Mouse (Mus musculus) liver, embryonic 15.5 days (tissue): ENCODE data around the gene Gm6268. TPM values are rescaled to one million over a fixed set of nuclear protein-coding genes. Genes with fewer than 3 reads are reported as not detected.

Source experiments
- ATAC-seq: fragments of 200-750 bp; cut with Nextera tagmentation; 2 replicates; pipeline ENCODE4 v1.8.0; 2017; ENCODE audit warnings: moderate number of reproducible peaks, mild to moderate bottlenecking, moderate library complexity; ENCODE audit not compliant: insufficient read depth
- H3K27ac ChIP-seq: fragments of 300-500 bp; sonication (generic); replicated peaks from 2 replicates; pipeline ENCODE4 v1.5.1; 2015; ENCODE audit warnings: mild to moderate bottlenecking, inconsistent platforms
- H3K27me3 ChIP-seq: fragments of 300-500 bp; sonication (generic); 2 replicates; pipeline ENCODE4 v1.6.1; 2015; ENCODE audit warnings: mild to moderate bottlenecking, inconsistent platforms
- H3K36me3 ChIP-seq: fragments of 300-500 bp; sonication (generic); replicated peaks from 2 replicates; pipeline ENCODE4 v1.6.1; 2015; ENCODE audit warnings: moderate library complexity, mild to moderate bottlenecking, inconsistent platforms
- H3K4me1 ChIP-seq: fragments of 300-500 bp; sonication (generic); replicated peaks from 2 replicates; pipeline ENCODE4 v1.6.1; 2015; ENCODE audit warnings: inconsistent platforms
- H3K4me2 ChIP-seq: fragments of 300-500 bp; sonication (generic); 2 replicates; pipeline ENCODE4 v1.6.1; 2015; ENCODE audit warnings: moderate library complexity, mild to moderate bottlenecking, inconsistent platforms
- H3K4me3 ChIP-seq: fragments of 300-500 bp; sonication (generic); replicated peaks from 2 replicates; pipeline ENCODE4 v1.5.1; 2015; ENCODE audit warnings: mild to moderate bottlenecking, inconsistent platforms
- H3K9ac ChIP-seq: fragments of 300-500 bp; sonication (generic); 2 replicates; pipeline ENCODE4 v1.6.1; 2015; ENCODE audit warnings: moderate library complexity, mild to moderate bottlenecking, inconsistent platforms
- H3K9me3 ChIP-seq: fragments of 300-500 bp; sonication (generic); replicated peaks from 2 replicates; pipeline ENCODE4 v1.6.1; 2016; ENCODE audit warnings: inconsistent platforms
- WGBS: fragments of 180-500 bp; shearing (Covaris S2); methylation state at CpG from one replicate; pipeline ENCODE4 v1.1.7; 2015; ENCODE audit warnings: mixed read lengths; ENCODE audit not compliant: insufficient replicate concordance; 5-methylcytosine and 5-hydroxymethylcytosine counted together
- polyA plus RNA-seq: library from polyadenylated mRNA; unstranded; fragments of >200 nt; fragmentation: Nextera tagmentation; extraction: Ambion mirVana; gene quantifications from 2 replicates; pipeline ENCODE4 v1.2.1, GENCODE M21; 2015

Gm6268 gene
- not detected in 2 replicates for polyA plus RNA-seq

DNA sequence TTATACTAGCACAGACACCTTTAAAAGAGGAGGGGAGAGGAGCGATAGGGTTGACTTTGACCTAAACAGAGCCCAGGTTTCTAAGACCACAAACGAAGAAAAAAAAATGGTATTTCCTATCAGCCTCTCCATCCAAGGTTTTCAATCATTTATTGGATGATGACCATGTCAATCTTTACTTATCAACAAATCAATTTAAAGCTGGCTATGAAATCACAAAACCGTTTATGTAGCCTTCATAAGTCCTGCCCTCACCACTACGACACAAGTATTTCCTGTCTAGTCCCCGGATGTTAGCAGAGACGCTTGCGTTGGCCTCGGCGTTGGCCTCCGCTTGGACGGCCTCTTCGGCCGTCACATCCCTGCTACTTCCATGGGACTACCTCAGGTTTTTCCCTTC lies at the start of gene Gm6268:
Gene Gm6268 (plus strand): TSS at position 301 of the 400 bp plus-strand sequence.
- Histone ChIP-seq H3K9ac (no peak within 1 kb of the TSS), H3K4me3 (no peak within 1 kb of the TSS), H3K4me1 (no peaks in the 10 kb centered on the region), H3K27ac (no peak within 1 kb of the TSS), H3K27me3 (no peaks in the 10 kb centered on the region), H3K36me3 (no peaks in the 10 kb centered on the region), H3K4me2 (no peak within 1 kb of the TSS), H3K9me3 (no peaks in the 10 kb centered on the region)
- WGBS, result 80% methylated on average over 13 of the region's 13 CpGs
- no peak for ATAC-seq

DNA sequence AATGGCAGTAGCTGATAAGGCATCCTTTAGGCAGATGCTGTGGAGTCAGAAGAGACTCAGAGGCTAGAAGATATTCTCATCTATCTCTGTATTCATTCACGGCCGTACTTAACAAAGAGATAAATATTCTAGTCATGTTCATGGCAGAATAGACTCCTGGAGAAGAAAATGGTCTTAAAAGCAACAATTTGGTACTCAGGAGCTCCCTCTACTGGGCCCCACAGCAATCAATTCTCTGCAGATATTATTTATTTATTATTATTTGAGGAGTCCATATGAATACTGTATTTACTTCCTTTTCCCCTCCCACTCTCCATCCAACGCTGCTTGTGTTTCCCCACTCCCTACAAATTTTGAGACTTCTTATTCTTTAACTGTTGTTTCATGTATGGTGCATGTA lies 48.6 kb upstream of the Gm6268 start:
- no peaks in the 10 kb centered on the region for H3K27me3 ChIP-seq
- no peak overlapping the region for H3K4me3 ChIP-seq
- H3K9me3 ChIP-seq, result no peaks in the 10 kb centered on the region
- H3K36me3 ChIP-seq, result no peaks in the 10 kb centered on the region
- no peak overlapping the region for H3K9ac ChIP-seq
- ATAC-seq, result no peak
- H3K4me1 ChIP-seq, result no peaks in the 10 kb centered on the region
- no peak overlapping the region for H3K4me2 ChIP-seq
- H3K27ac ChIP-seq, result no peak overlapping the region
- 29% methylated on average over 3 of the region's 3 CpGs for WGBS

DNA sequence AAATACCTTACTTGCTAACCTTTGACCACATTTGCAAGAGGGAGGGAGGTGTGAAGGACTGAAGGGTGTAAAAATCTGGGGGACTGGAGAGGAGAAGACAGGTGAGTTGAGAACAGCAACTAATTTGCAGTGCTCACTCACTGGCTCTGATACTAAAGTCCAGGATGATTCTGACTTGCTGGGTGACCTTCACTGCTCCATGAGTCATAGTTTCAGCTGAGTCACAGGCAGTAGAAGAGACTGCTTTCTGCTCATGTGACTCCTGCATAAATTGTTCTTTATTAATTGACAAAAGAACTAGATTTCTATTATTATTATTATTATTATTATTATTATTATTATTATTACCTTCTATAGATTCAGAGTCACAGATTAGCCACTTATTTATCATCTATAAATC lies 15.7 kb upstream of the Gm6268 start:
- H3K9ac ChIP-seq, result no peak overlapping the region
- H3K27ac ChIP-seq, result no peak overlapping the region
- ATAC-seq, result no peak
- H3K36me3 ChIP-seq, result no peaks in the 10 kb centered on the region
- H3K4me1 ChIP-seq, result no peaks in the 10 kb centered on the region
- no peaks in the 10 kb centered on the region for H3K27me3 ChIP-seq
- H3K4me3 ChIP-seq, result no peak overlapping the region
- no peak overlapping the region for H3K4me2 ChIP-seq
- H3K9me3 ChIP-seq, result no peaks in the 10 kb centered on the region

DNA sequence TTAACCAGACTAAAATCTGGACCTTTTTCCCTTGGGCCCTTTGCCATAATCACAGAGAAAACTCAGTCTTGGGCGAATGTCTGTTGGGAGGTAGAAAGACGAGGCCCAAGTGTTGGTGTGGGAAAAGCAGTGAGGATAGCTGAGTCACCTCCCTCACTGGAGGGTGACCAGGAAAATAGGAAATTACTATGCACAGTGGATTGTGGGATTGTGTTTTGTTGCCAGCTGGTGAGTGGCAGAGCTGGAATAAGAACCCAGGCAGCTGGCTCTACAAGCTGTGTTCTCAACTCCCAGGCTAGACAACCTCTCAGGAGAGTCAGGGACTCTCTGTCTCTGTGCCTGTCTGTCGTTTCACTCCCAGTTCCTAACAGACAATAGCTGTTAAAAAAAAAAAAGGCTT lies 11.1 kb upstream of the Gm6268 start:
- no peaks in the 10 kb centered on the region for H3K36me3 ChIP-seq
- H3K4me3 ChIP-seq, result no peak overlapping the region
- no peaks in the 10 kb centered on the region for H3K4me1 ChIP-seq
- H3K27ac ChIP-seq, result no peak overlapping the region
- no peaks in the 10 kb centered on the region for H3K9me3 ChIP-seq
- H3K9ac ChIP-seq, result no peak overlapping the region
- WGBS, result 23% methylated on average over 3 of the region's 3 CpGs
- H3K4me2 ChIP-seq, result no peak overlapping the region
- no peaks in the 10 kb centered on the region for H3K27me3 ChIP-seq
- no peak for ATAC-seq

DNA sequence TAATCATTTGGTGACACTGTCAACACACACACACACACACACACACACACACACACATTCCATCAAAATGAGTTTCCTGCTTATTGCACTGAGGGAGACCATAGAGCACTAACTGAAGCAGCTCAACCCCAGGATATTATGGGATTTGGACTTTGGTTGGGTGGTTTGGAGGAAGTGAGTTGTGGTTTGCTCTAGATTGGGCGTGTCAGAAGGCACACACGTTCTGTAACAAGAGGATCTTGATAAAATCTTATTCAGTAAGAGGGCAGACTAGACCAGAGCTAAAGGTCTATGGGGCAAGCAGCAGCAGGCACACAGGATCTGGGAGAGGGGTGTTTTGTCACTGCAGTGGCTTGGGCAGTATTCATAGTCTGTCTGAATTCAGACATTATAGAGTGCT lies 10.6 kb upstream of the Gm6268 start:
- H3K27me3 ChIP-seq, result no peaks in the 10 kb centered on the region
- no peaks in the 10 kb centered on the region for H3K9me3 ChIP-seq
- H3K4me2 ChIP-seq, result no peak overlapping the region
- H3K4me3 ChIP-seq, result no peak overlapping the region
- no peaks in the 10 kb centered on the region for H3K4me1 ChIP-seq
- no peak overlapping the region for H3K27ac ChIP-seq
- no peaks in the 10 kb centered on the region for H3K36me3 ChIP-seq
- no peak overlapping the region for H3K9ac ChIP-seq
- ATAC-seq, result no peak
- WGBS, result 18% methylated on average over 2 of the region's 2 CpGs

DNA sequence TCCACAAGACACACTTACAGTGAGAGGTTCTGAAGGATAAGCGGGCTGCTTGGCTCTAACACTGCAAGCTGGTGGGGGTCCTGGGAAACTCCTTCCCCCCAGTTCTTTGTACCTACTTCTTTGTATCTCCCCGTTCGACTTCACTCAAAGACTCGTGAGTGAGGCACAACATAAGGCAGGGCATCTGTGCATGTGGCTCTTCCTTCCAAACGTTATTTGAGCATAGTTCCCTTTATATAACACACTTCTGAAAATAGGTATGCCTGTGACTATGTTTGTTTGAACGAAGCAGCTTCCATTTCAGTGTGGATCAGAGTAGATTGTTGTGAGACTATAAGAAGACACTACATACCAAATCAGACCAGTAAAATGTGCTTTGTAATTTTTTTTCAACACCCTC lies 8.4 kb upstream of the Gm6268 start:
- no peak overlapping the region for H3K9ac ChIP-seq
- 37% methylated on average over 6 of the region's 6 CpGs for WGBS
- H3K27me3 ChIP-seq, result no peaks in the 10 kb centered on the region
- no peaks in the 10 kb centered on the region for H3K4me1 ChIP-seq
- no peak overlapping the region for H3K4me3 ChIP-seq
- H3K36me3 ChIP-seq, result no peaks in the 10 kb centered on the region
- no peak for ATAC-seq
- H3K9me3 ChIP-seq, result no peaks in the 10 kb centered on the region
- no peak overlapping the region for H3K4me2 ChIP-seq
- no peak overlapping the region for H3K27ac ChIP-seq

DNA sequence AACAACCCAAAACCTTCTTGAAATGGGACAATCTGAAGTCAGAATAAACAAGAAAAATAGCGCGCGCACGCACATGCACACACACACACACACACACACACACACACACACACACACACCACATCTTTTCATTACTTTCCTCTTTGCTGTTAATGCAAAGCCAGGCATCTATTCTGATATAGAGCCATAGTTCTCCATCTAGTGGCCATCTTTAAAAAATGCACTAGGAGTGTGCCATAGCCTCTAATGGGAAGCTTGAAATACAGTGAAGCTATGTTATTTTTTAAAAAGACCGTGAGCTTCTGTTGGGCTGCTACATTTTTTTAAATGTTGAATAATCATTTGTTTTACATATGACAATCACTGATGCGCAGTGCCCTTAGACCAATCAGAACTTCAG lies 7.8 kb upstream of the Gm6268 start:
- no peak overlapping the region for H3K27ac ChIP-seq
- 36% methylated on average over 6 of the region's 6 CpGs for WGBS
- H3K4me3 ChIP-seq, result no peak overlapping the region

DNA sequence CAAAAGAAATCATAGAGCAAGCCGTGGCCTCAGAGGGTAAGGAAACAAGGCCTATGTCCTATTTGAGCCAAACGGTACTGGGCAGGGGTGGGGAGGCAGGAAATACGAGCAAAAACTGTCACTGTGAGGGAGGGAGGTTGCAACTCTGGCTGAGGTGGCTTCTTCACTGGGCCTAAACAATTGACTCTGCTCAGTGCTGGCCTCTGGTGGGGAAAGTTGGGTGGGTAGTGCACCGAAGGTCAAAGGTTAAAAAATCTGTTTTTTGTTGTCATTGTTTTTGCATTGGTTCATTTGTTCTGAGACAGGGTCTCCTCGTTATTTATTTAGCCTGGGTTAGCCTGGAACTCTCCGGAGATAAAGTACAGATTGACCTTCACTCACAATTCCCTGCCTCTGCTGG lies 1.2 kb downstream of the Gm6268 start:
- H3K36me3 ChIP-seq, result no peaks in the 10 kb centered on the region
- no peaks in the 10 kb centered on the region for H3K4me1 ChIP-seq
- ATAC-seq, result no peak
- H3K27ac ChIP-seq, result no peak overlapping the region
- no peak overlapping the region for H3K4me2 ChIP-seq
- no peak overlapping the region for H3K9ac ChIP-seq
- H3K27me3 ChIP-seq, result no peaks in the 10 kb centered on the region
- H3K4me3 ChIP-seq, result no peak overlapping the region
- no peaks in the 10 kb centered on the region for H3K9me3 ChIP-seq
- WGBS, result 40% methylated on average over 6 of the region's 6 CpGs

More for the DNA sequence above, 7.8 kb upstream of the Gm6268 start:
- no peaks in the 10 kb centered on the region for H3K9me3 ChIP-seq
- no peak overlapping the region for H3K4me2 ChIP-seq
- ATAC-seq, result no peak
- no peak overlapping the region for H3K9ac ChIP-seq
- H3K27me3 ChIP-seq, result no peaks in the 10 kb centered on the region
- no peaks in the 10 kb centered on the region for H3K4me1 ChIP-seq
- no peaks in the 10 kb centered on the region for H3K36me3 ChIP-seq

DNA sequence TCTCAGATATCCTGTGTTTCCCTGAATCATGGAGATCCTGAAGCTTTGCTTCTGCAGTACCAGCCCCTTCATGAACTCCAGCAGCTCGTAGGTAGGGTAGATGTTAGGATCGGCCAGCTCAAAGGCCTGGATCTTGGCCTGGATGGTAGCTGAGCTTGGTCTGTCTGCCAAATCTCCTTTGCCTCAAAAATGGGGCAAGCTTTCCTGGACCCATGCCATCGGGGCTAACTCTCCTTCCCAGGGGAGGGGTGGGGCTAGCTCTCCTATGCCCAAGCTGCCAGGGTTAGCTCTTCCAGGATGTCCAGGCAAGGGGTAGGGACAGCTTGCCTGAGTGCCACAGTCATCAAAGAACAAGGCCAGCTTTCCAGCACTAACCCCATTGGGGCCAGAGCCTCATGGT lies 18.1 kb downstream of the Gm6268 start:
- 55% methylated on average over 3 of the region's 3 CpGs for WGBS
- no peak overlapping the region for H3K4me3 ChIP-seq
- H3K9me3 ChIP-seq, result no peaks in the 10 kb centered on the region
- H3K9ac ChIP-seq, result no peak overlapping the region
- no peaks in the 10 kb centered on the region for H3K27me3 ChIP-seq
- no peak overlapping the region for H3K4me2 ChIP-seq
- ATAC-seq, result no peak
- no peak overlapping the region for H3K27ac ChIP-seq
- no peaks in the 10 kb centered on the region for H3K4me1 ChIP-seq
- H3K36me3 ChIP-seq, result no peaks in the 10 kb centered on the region

DNA sequence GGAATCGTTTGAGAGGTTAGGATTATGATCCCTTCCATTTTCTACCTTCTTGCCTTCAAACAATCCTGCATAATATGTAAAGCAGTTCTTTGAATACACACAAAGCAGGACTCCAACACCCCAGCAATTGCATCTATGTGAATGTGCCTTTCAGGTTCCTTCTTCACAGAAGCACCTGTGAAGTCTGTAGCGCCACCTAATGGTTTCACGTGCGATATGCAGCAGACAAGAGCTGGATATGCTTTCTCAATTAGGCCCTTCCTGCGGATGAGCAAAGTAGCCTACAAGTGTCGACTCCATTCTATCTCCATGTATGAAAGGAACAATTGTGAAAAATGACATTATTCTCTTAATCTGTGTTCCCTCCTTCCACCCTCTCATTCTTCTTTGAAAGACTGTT lies 33.9 kb downstream of the Gm6268 start:
- no peaks in the 10 kb centered on the region for H3K4me1 ChIP-seq
- H3K9me3 ChIP-seq, result no peaks in the 10 kb centered on the region
- no peak for ATAC-seq
- H3K27ac ChIP-seq, result no peak overlapping the region
- H3K4me3 ChIP-seq, result no peak overlapping the region
- H3K27me3 ChIP-seq, result no peaks in the 10 kb centered on the region
- H3K4me2 ChIP-seq, result no peak overlapping the region
- no peak overlapping the region for H3K9ac ChIP-seq
- H3K36me3 ChIP-seq, result no peaks in the 10 kb centered on the region
- WGBS, result 35% methylated on average over 6 of the region's 6 CpGs

DNA sequence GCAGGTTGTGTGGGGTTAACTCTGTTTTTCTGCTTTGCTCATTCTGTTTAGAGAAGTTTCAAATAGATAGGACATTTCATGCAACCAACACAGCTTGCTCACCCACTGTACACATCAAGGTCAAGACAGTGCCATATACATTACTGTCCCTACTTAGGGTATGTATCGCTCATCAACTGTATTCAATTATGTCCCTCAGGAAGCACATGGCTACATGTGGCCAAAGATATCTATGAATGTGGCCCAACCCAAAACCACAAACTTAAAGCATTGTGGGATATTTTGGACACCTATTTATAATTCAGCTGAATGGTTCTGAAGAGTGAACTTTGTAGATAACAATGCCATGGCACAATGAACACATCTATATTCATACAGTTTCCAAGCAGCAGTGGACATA lies 36.9 kb downstream of the Gm6268 start:
- ATAC-seq, result no peak
- WGBS, result 47% methylated on average over 1 of the region's 1 CpGs

More for the DNA sequence above, 36.9 kb downstream of the Gm6268 start:
- H3K4me2 ChIP-seq, result no peak overlapping the region
- H3K27ac ChIP-seq, result no peak overlapping the region
- no peaks in the 10 kb centered on the region for H3K9me3 ChIP-seq
- no peaks in the 10 kb centered on the region for H3K4me1 ChIP-seq
- H3K9ac ChIP-seq, result no peak overlapping the region
- H3K4me3 ChIP-seq, result no peak overlapping the region
- H3K36me3 ChIP-seq, result no peaks in the 10 kb centered on the region
- no peaks in the 10 kb centered on the region for H3K27me3 ChIP-seq
